Mouse (Mus musculus) liver, adult 2 months (tissue): ENCODE results near the gene Inpp4b.

Experiments used
- CTCF ChIP-seq: fragments of 200-500 bp; IDR thresholded peaks from 2 replicates; pipeline ENCODE4 v1.5.1; 2011; ENCODE audit warnings: low read depth, low read length, control low read depth
- POLR2A ChIP-seq: fragments of 200-500 bp; IDR thresholded peaks from 2 replicates; pipeline ENCODE4 v1.6.1; 2011; ENCODE audit warnings: low read length, control low read depth; ENCODE audit not compliant: insufficient read depth; ENCODE audit errors: extremely low read depth

- TF ChIP-seq POLR2A (no peak), CTCF (no peak)
Measured at GRCm38 (mm10) chr8:81814742-81815141, 472.4 kb downstream of the Inpp4b start.
